In genomic region chr19:45394078-45394477, GRCm38 (mm10) we compare ENCODE assay signal across 24 mouse cellular contexts. TPM values are rescaled to one million over a fixed set of nuclear protein-coding genes. Genes with fewer than 3 reads are reported as not detected.
DNase-seq lines count a peak whose midpoint lies in the region; ATAC-seq and TF ChIP-seq lines count a peak whose summit lies in the region.
"Had no signal": no experiment of that assay in that cellular context is flagged by ENCODE, and none has a peak within 500 bp of the region (broad histone marks: within the 10 kb centered on the region; RNA-seq: fewer than 3 reads in every experiment).

No protein-coding gene starts in this region.

- no peak for TF ChIP-seq POLR2A in CH12.LX (IDR thresholded peaks at IDR 0.05; ENCODE audit: low read depth, low read length)

- no peak for DNase-seq in hindbrain, embryonic 14.5 days (ENCODE audit: low spot score)
- DNase-seq in CH12.LX (ENCODE audit: extremely low read depth) = no peak
- no peak for DNase-seq in ES-E14 (ENCODE audit: low read depth, low spot score)
- DNase-seq in left cerebral cortex, postnatal 4 days = no peak
- no peak for DNase-seq in lung, postnatal 0 days (ENCODE audit: low spot score)
- DNase-seq: adrenal gland, adult 8-10 months; adrenal gland, postnatal 14 days; adrenal gland, postnatal 36 days; cerebellum, adult 11-12 months; cerebellum, adult 2 months; cerebellum, adult 9-10 months; cerebellum, postnatal 10 days; cerebellum, postnatal 25 days; embryo, embryonic 11 days had no signal

- no peaks in the 10 kb centered on the region; the same call in 1 of the 2 replicates for H3K36me3 ChIP-seq in hindbrain, embryonic 14.5 days (replicated peaks; ENCODE audit: control insufficient read depth, insufficient read depth)
- no peaks in the 10 kb centered on the region for H3K36me3 ChIP-seq in hindbrain, embryonic 12.5 days
- H3K36me3 ChIP-seq in CH12.LX (replicated peaks in 1 of 2; ENCODE audit: control insufficient read depth in 1 of 2, insufficient read depth in 1 of 2, low read length in 1 of 2) (peaks cover 0 to 9% of the 10 kb centered on the region in 2 experiments), ES-E14 (ENCODE audit: control insufficient read depth, insufficient read depth, low read length, poor library complexity, severe bottlenecking) (no peaks in the 10 kb centered on the region)
- H3K36me3 ChIP-seq in lung, postnatal 0 days (ENCODE audit: insufficient read depth, low read length) = no peaks in the 10 kb centered on the region
- H3K36me3 ChIP-seq: embryonic facial prominence, embryonic 15.5 days; forebrain, embryonic 12.5 days had no signal

- no peaks in the 10 kb centered on the region for H3K9me3 ChIP-seq in hindbrain, embryonic 14.5 days (ENCODE audit: control insufficient read depth, low read length)
- H3K9me3 ChIP-seq in hindbrain, embryonic 12.5 days (replicated peaks) = no peaks in the 10 kb centered on the region
- H3K9me3 ChIP-seq in CH12.LX (replicated peaks; ENCODE audit: low read length) (no peaks in the 10 kb centered on the region), ES-E14 (ENCODE audit: control insufficient read depth, insufficient read depth, low read depth, low read length) (no peaks in the 10 kb centered on the region)
- no peaks in the 10 kb centered on the region for H3K9me3 ChIP-seq in lung, postnatal 0 days (ENCODE audit: low read length)
- H3K9me3 ChIP-seq: embryonic facial prominence, embryonic 13.5 days; embryonic facial prominence, embryonic 15.5 days; forebrain, embryonic 10.5 days; forebrain, embryonic 12.5 days had no signal

- H3K9ac ChIP-seq in hindbrain, embryonic 14.5 days = no peak overlapping the region
- H3K9ac ChIP-seq in hindbrain, embryonic 12.5 days = no peak overlapping the region
- H3K9ac ChIP-seq in CH12.LX (ENCODE audit: insufficient read depth, low read depth) (no peak overlapping the region), ES-E14 (ENCODE audit: insufficient read depth, low read depth, low read length, poor library complexity, severe bottlenecking) (no peak overlapping the region)
- no peak overlapping the region for H3K9ac ChIP-seq in lung, postnatal 0 days (replicated peaks; ENCODE audit: low read depth)
- H3K9ac ChIP-seq: embryonic facial prominence, embryonic 13.5 days; embryonic facial prominence, embryonic 15.5 days; forebrain, embryonic 12.5 days had no signal

- H3K27me3 ChIP-seq in hindbrain, embryonic 14.5 days (ENCODE audit: control insufficient read depth, insufficient read depth, low read length) = no peaks in the 10 kb centered on the region
- no peaks in the 10 kb centered on the region for H3K27me3 ChIP-seq in hindbrain, embryonic 12.5 days
- H3K27me3 ChIP-seq in CH12.LX (replicated peaks) = no peaks in the 10 kb centered on the region
- no peaks in the 10 kb centered on the region for H3K27me3 ChIP-seq in lung, postnatal 0 days (replicated peaks; ENCODE audit: insufficient read depth, low read length)
- H3K27me3 ChIP-seq: embryonic facial prominence, embryonic 13.5 days; embryonic facial prominence, embryonic 15.5 days; forebrain, embryonic 12.5 days; Patski had no signal

- TF ChIP-seq EP300 in CH12.LX (IDR thresholded peaks at IDR 0.05; ENCODE audit: low read length) = no peak
- no peak for TF ChIP-seq EP300 in lung, postnatal 0 days (IDR thresholded peaks at IDR 0.05)

- H3K4me1 ChIP-seq in hindbrain, embryonic 14.5 days (replicated peaks; ENCODE audit: control insufficient read depth, insufficient read depth, low read length) = 0 out of 2 replicates have a peak, but pooled peaks cover 4% of the 10 kb centered on the region
- no peaks in the 10 kb centered on the region for H3K4me1 ChIP-seq in hindbrain, embryonic 12.5 days
- H3K4me1 ChIP-seq in CH12.LX (ENCODE audit: control insufficient read depth in 1 of 2, insufficient read depth in 2 of 2) (no peaks in the 10 kb centered on the region), ES-E14 (ENCODE audit: control insufficient read depth in 2 of 2, insufficient read depth in 2 of 2, low read length in 2 of 2, poor library complexity in 1 of 2) (no peaks in the 10 kb centered on the region)
- H3K4me1 ChIP-seq in lung, postnatal 0 days (ENCODE audit: insufficient read depth, low read depth, low read length) = no peaks in the 10 kb centered on the region
- H3K4me1 ChIP-seq: embryonic facial prominence, embryonic 13.5 days; embryonic facial prominence, embryonic 15.5 days; forebrain, embryonic 10.5 days; forebrain, embryonic 12.5 days had no signal

- TF ChIP-seq RAD21 in CH12.LX (IDR thresholded peaks at IDR 0.05; ENCODE audit: low read depth, low read length) = no peak

- no peaks in the 10 kb centered on the region for H3K79me2 ChIP-seq in CH12.LX (replicated peaks; ENCODE audit: control insufficient read depth, extremely low read depth, insufficient read depth, poor library complexity, severe bottlenecking)

- intact Hi-C loops in left cerebral cortex, postnatal 4 days (cut with DNase I) = no loop called here

- WGBS in hindbrain, embryonic 14.5 days = 73% methylated on average over 7 of the region's 7 CpGs
- 78% methylated on average over 7 of the region's 7 CpGs for WGBS in hindbrain, embryonic 12.5 days
- WGBS in lung, postnatal 0 days = 71% methylated on average over 7 of the region's 7 CpGs

- no peak overlapping the region for H3K4me3 ChIP-seq in hindbrain, embryonic 14.5 days (replicated peaks; ENCODE audit: low read length)
- H3K4me3 ChIP-seq in hindbrain, embryonic 12.5 days = no peak overlapping the region
- H3K4me3 ChIP-seq in CH12.LX (replicated peaks in 1 of 3; ENCODE audit: low read depth in 2 of 3, low read length in 2 of 3, poor library complexity in 1 of 3) = no peak overlapping the region
- no peak overlapping the region for H3K4me3 ChIP-seq in ES-E14 (ENCODE audit: insufficient read depth in 1 of 2, low read depth in 1 of 2, low read length in 2 of 2, poor library complexity in 1 of 2, severe bottlenecking in 1 of 2)
- no peak overlapping the region for H3K4me3 ChIP-seq in lung, postnatal 0 days (ENCODE audit: low read depth, low read length)
- H3K4me3 ChIP-seq: embryonic facial prominence, embryonic 13.5 days; embryonic facial prominence, embryonic 15.5 days; erythroblast, embryonic 14.5 days; forebrain, embryonic 10.5 days; forebrain, embryonic 12.5 days had no signal

- peak overlapping the region; percentile 14; the same call in 1 of the 2 replicates for H3K27ac ChIP-seq in hindbrain, embryonic 14.5 days
- no peak overlapping the region for H3K27ac ChIP-seq in hindbrain, embryonic 12.5 days
- no peak overlapping the region for H3K27ac ChIP-seq in CH12.LX (ENCODE audit: insufficient read depth, low read depth)
- no peak overlapping the region for H3K27ac ChIP-seq in ES-E14 (ENCODE audit: insufficient read depth, low read depth, low read length, poor library complexity, severe bottlenecking)
- no peak overlapping the region for H3K27ac ChIP-seq in lung, postnatal 0 days (ENCODE audit: low read length)
- H3K27ac ChIP-seq: embryonic facial prominence, embryonic 13.5 days; embryonic facial prominence, embryonic 15.5 days; forebrain, embryonic 10.5 days; forebrain, embryonic 12.5 days had no signal

- in situ Hi-C loops in CH12.LX (cut with MboI; ENCODE audit: low pct_ligation_motif_present, low pct_unique_long_range_greater_than_20kb, low sequenced_read_pairs) (no loop called here), ES-E14 (cut with MboI; ENCODE audit: low sequenced_read_pairs in 2 of 2, unreplicated experiment in 2 of 2) (no loop called here)

- dilution Hi-C loops in CH12.LX (cut with MboI; ENCODE audit: extremely low pct_ligation_motif_present, extremely low pct_unique_long_range_greater_than_20kb, low sequenced_read_pairs) = no loop called here

- no peak for TF ChIP-seq CTCF in CH12.LX (conservative IDR thresholded peaks at IDR 0.05 in 1 of 2, IDR thresholded peaks at IDR 0.05 in 1 of 2; ENCODE audit: low read depth in 2 of 2, low read length in 2 of 2)
- no peak for TF ChIP-seq CTCF in lung, postnatal 0 days (IDR thresholded peaks at IDR 0.05)

- no peak for ATAC-seq in hindbrain, embryonic 14.5 days (ENCODE audit: low FRiP score)
- no peak for ATAC-seq in hindbrain, embryonic 12.5 days (ENCODE audit: low FRiP score)
- no peak for ATAC-seq in lung, postnatal 0 days
- ATAC-seq: activated CD4-positive, CD25-positive, alpha-beta regulatory T cell, adult 4 months; forebrain, embryonic 14.5 days; forebrain, embryonic 16.5 days; Patski had no signal

- H3K4me2 ChIP-seq in hindbrain, embryonic 14.5 days (replicated peaks) = no peak overlapping the region
- H3K4me2 ChIP-seq in hindbrain, embryonic 12.5 days (replicated peaks) = no peak overlapping the region
- H3K4me2 ChIP-seq in CH12.LX (ENCODE audit: insufficient read depth, low read depth, poor library complexity, severe bottlenecking) = no peak overlapping the region
- H3K4me2 ChIP-seq in lung, postnatal 0 days (replicated peaks; ENCODE audit: low read depth, low read length) = no peak overlapping the region
- H3K4me2 ChIP-seq: embryonic facial prominence, embryonic 13.5 days; embryonic facial prominence, embryonic 15.5 days; forebrain, embryonic 12.5 days had no signal

TF ChIP-seq in CH12.LX, 34 proteins besides CTCF, POLR2A, EP300 and RAD21:
- TF ChIP-seq NELFE (IDR thresholded peaks at IDR 0.05; ENCODE audit: low read depth, low read length) = no peak
- TF ChIP-seq MAFK (IDR thresholded peaks at IDR 0.05; ENCODE audit: insufficient replicate concordance, low read length) = peak; percentile 87
- no peak for TF ChIP-seq TBP (conservative IDR thresholded peaks at IDR 0.05; ENCODE audit: low read depth, low read length)

TF ChIP-seq in ES-E14, 5 proteins besides CTCF, POLR2A, EP300 and RAD21:
- no peak for TF ChIP-seq ZC3H11A (IDR thresholded peaks at IDR 0.05; ENCODE audit: borderline replicate concordance, low read depth, low read length)
- TF ChIP-seq CHD2 (IDR thresholded peaks at IDR 0.05; ENCODE audit: low read depth, low read length) = no peak
- peak; percentile 93 for TF ChIP-seq MAFK (IDR thresholded peaks at IDR 0.05; ENCODE audit: insufficient read depth, low read depth, low read length)

RNA-seq across cellular contexts. Expression of gene Btrc, which starts 30.5 kb away (rescaled TPM):
- polyA plus RNA-seq in hindbrain, embryonic 14.5 days (2014; fragmentation: Nextera tagmentation; extraction: Ambion mirVana) = 74.3 TPM in 2 replicates
- 63.0 and 67.1 TPM in 2 replicates for polyA plus RNA-seq in hindbrain, embryonic 12.5 days (2016; fragmentation: Nextera tagmentation; extraction: Ambion mirVana)
- total RNA-seq in CH12.LX (2012; rRNA removed) (13.5 and 14.0 TPM in 2 replicates), CH12.LX (2014; rRNA removed) (11.0 and 11.8 TPM in 2 replicates), ES-E14 (2012; rRNA removed) (17.3 and 17.4 TPM in 2 replicates)
- polyA plus RNA-seq in CH12.LX (2012; ENCODE audit: insufficient read length, low read depth) = 20.7 and 21.2 TPM in 2 replicates
- 10 to 100 TPM; 74.0 to 80.0 TPM for total RNA-seq in left cerebral cortex, postnatal 4 days (2021)
- polyA plus RNA-seq in lung, postnatal 0 days (2015; fragmentation: Nextera tagmentation; extraction: Ambion mirVana) = 20.7 and 25.6 TPM in 2 replicates
